Mouse (Mus musculus) limb, embryonic 14.5 days (tissue): ENCODE measurements around the gene Slc26a1. TPM values are rescaled to one million over a fixed set of nuclear protein-coding genes. Genes with fewer than 3 reads are reported as not detected.
A peak's percentile ranks its signal among the peaks of the same experiment; 100 is the strongest.

Experiments used
- ATAC-seq: fragments of 200-750 bp; cut with Nextera tagmentation; 2 replicates; pipeline ENCODE4 v1.8.0; 2017; ENCODE audit warnings: low read depth, moderate number of reproducible peaks, moderate TSS enrichment; ENCODE audit not compliant: low FRiP score
- DNase-seq: peaks from one replicate; pipeline ENCODE4 v3.0.0-alpha.2; 2015; ENCODE audit warnings: low spot score
- H3K27ac ChIP-seq: fragments of 300-500 bp; sonication (generic); replicated peaks from 2 replicates; pipeline ENCODE4 v1.5.1; 2014; ENCODE audit warnings: low read depth, mild to moderate bottlenecking, low read length, moderate library complexity, mixed read lengths
- H3K27me3 ChIP-seq: fragments of 300-500 bp; sonication (generic); 2 replicates; pipeline ENCODE4 v1.6.1; 2014; ENCODE audit warnings: low read length, mixed read lengths; ENCODE audit not compliant: control insufficient read depth, insufficient read depth
- H3K36me3 ChIP-seq: fragments of 300-500 bp; sonication (generic); 2 replicates; pipeline ENCODE4 v1.6.1; 2014; ENCODE audit warnings: mild to moderate bottlenecking, low read length, moderate library complexity, mixed read lengths; ENCODE audit not compliant: control insufficient read depth, insufficient read depth
- H3K4me1 ChIP-seq: fragments of 300-500 bp; sonication (generic); 2 replicates; pipeline ENCODE4 v1.6.1; 2014; ENCODE audit warnings: antibody characterized with exemption, low read length, mixed read lengths; ENCODE audit not compliant: control insufficient read depth, insufficient read depth
- H3K4me2 ChIP-seq: fragments of 300-500 bp; sonication (generic); replicated peaks from 2 replicates; pipeline ENCODE4 v1.6.1; 2014; ENCODE audit warnings: low read depth, mild to moderate bottlenecking, low read length, moderate library complexity; ENCODE audit not compliant: severe bottlenecking
- H3K4me3 ChIP-seq: fragments of 300-500 bp; sonication (generic); replicated peaks from 2 replicates; pipeline ENCODE4 v1.5.1; 2014; ENCODE audit warnings: low read length
- H3K9ac ChIP-seq: fragments of 300-500 bp; sonication (generic); 2 replicates; pipeline ENCODE4 v1.6.1; 2014; ENCODE audit warnings: mild to moderate bottlenecking, low read depth, low read length, moderate library complexity; ENCODE audit not compliant: severe bottlenecking
- H3K9me3 ChIP-seq: fragments of 300-500 bp; sonication (generic); 2 replicates; pipeline ENCODE4 v1.6.1; 2016; ENCODE audit warnings: low read length; ENCODE audit not compliant: control insufficient read depth
- POLR2A ChIP-seq: fragments of 200-500 bp; IDR thresholded peaks from 2 replicates; pipeline ENCODE4 v1.8.0; 2012; ENCODE audit warnings: inconsistent platforms, mild to moderate bottlenecking, moderate library complexity, borderline replicate concordance; ENCODE audit not compliant: insufficient read depth, insufficient read length; ENCODE audit errors: extremely low read depth
- WGBS: fragments of 180-500 bp; shearing (Covaris S2); extraction: QIAGEN DNeasy Blood & Tissue Kit; methylation state at CpG from one replicate; pipeline ENCODE4 v1.1.7; 2014; 5-methylcytosine and 5-hydroxymethylcytosine counted together
- polyA plus RNA-seq, 2 experiments: library from polyadenylated mRNA; depleted of rRNA in 1 of 2; stranded (reverse) in 1 of 2; unstranded in 1 of 2; fragments of >200 nt; fragmentation: Nextera tagmentation in 1 of 2; extraction: Ambion mirVana in 1 of 2; gene quantifications; 2 replicates each; pipeline versions ENCODE4 v1.2.1 to v1.2.3; 2012 to 2014

Gene Slc26a1
- polyA plus RNA-seq, 2 experiments = 1.3 to 1.4 TPM

GRCm38 (mm10) chr5:108633676-108634075 is 41.7 kb downstream of the Slc26a1 start:
- no peak overlapping the region for H3K4me3 ChIP-seq
- TF ChIP-seq POLR2A = no peak
- 89% methylated on average over 4 of the region's 4 CpGs for WGBS
- ATAC-seq (no peak), DNase-seq (no peak)
- H3K36me3 ChIP-seq = peaks cover 11% of the 10 kb centered on the region; the same call in 1 of the 2 replicates
- H3K27me3 ChIP-seq = no peaks in the 10 kb centered on the region
- H3K4me2 ChIP-seq = no peak overlapping the region
- H3K9ac ChIP-seq = no peak overlapping the region
- H3K4me1 ChIP-seq = peaks cover 6% of the 10 kb centered on the region
- H3K27ac ChIP-seq = no peak overlapping the region
- H3K9me3 ChIP-seq = no peaks in the 10 kb centered on the region

GRCm38 (mm10) chr5:108629634-108630483 is 45.5 kb downstream of the Slc26a1 start, which contains the start of the genes Gak and Tmem175:
Gene Gak, minus strand, starts transcription at chr5:108629755.
Gene Tmem175, plus strand, starts transcription at chr5:108629770.
- DNase-seq (peak; percentile 89), ATAC-seq (peak; percentile 98)
- no peaks in the 10 kb centered on the region for H3K36me3 ChIP-seq
- peaks cover 9% of the 10 kb centered on the region for H3K4me1 ChIP-seq
- peak; percentile 98 for TF ChIP-seq POLR2A
- no peaks in the 10 kb centered on the region for H3K9me3 ChIP-seq
- no peaks in the 10 kb centered on the region for H3K27me3 ChIP-seq
- peak within 1 kb of the TSS; percentile 95 for H3K4me3 ChIP-seq
- H3K4me2 ChIP-seq = peak within 1 kb of the TSS; percentile 88
- peak within 1 kb of the TSS; percentile 85 for H3K27ac ChIP-seq
- peak within 1 kb of the TSS; percentile 95 for H3K9ac ChIP-seq
- under 1% methylated on average over 58 of the region's 58 CpGs for WGBS

GRCm38 (mm10) chr5:108628891-108629633 is 46.3 kb downstream of the Slc26a1 start:
- ATAC-seq (peak; percentile 83), DNase-seq (no peak)
- 3% methylated on average over 32 of the region's 32 CpGs for WGBS
- peaks cover 7% of the 10 kb centered on the region for H3K36me3 ChIP-seq
- H3K4me3 ChIP-seq = peak overlapping the region; percentile 95
- peak overlapping the region; percentile 95 for H3K9ac ChIP-seq
- H3K9me3 ChIP-seq = no peaks in the 10 kb centered on the region
- no peaks in the 10 kb centered on the region for H3K27me3 ChIP-seq
- peaks cover 9% of the 10 kb centered on the region for H3K4me1 ChIP-seq
- TF ChIP-seq POLR2A = no peak
- peak overlapping the region; percentile 85 for H3K27ac ChIP-seq
- H3K4me2 ChIP-seq = peak overlapping the region; percentile 88

DNA sequence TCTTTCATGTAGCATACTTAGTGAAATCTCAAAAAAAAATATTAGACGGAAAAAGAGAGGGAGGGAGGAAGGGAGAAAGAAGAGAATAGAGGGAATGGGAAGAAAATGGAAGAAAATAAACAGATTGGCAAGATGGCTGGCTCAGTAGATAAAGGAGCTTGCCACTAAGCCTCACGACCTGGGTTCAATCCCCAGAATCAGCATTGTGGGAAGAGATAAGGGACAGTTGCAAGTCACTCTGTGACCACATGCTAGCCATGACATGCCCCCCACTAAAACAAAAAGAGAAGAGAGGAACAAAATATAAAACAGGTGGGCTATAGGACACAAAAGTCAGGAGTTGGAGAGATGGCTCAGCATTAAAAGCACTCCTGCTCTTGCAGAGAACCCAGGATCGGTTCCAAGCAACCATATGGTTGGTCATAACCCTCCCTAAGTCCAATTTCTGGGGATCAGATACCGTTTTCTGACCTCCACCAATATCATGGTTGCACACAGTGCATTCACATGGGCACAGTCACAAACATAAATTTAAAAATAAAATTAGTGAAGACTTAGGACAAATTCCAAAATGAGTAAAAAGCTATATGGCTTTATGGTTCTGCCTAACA is 49.2 kb downstream of the Slc26a1 start:
- WGBS = 85% methylated on average over 4 of the region's 4 CpGs
- Histone ChIP-seq H3K27me3 (no peaks in the 10 kb centered on the region), H3K36me3 (peaks cover 35% of the 10 kb centered on the region), H3K4me1 (peaks cover 9% of the 10 kb centered on the region), H3K4me3 (no peak overlapping the region), H3K4me2 (no peak overlapping the region), H3K9me3 (no peaks in the 10 kb centered on the region), H3K9ac (no peak overlapping the region), H3K27ac (no peak overlapping the region)
- ATAC-seq (no peak), DNase-seq (no peak)
- TF ChIP-seq POLR2A = no peak

GRCm38 (mm10) chr5:108621870-108622269 is 53.5 kb downstream of the Slc26a1 start:
- H3K27me3 ChIP-seq = no peaks in the 10 kb centered on the region
- no peaks in the 10 kb centered on the region for H3K9me3 ChIP-seq
- no peak for DNase-seq
- no peak overlapping the region for H3K9ac ChIP-seq
- no peaks in the 10 kb centered on the region for H3K4me1 ChIP-seq
- no peak overlapping the region for H3K4me3 ChIP-seq
- no peak for TF ChIP-seq POLR2A
- WGBS = 83% methylated on average over 2 of the region's 2 CpGs
- no peak overlapping the region for H3K27ac ChIP-seq
- ATAC-seq = no peak
- H3K4me2 ChIP-seq = no peak overlapping the region
- H3K36me3 ChIP-seq = peaks cover 61% of the 10 kb centered on the region

Other genes starting within 250 kb of the Slc26a1 start
- 80.1 and 174 TPM in 2 replicates for gene Atp5k, start 241.1 kb downstream of the Slc26a1 start, polyA plus RNA-seq (2012; rRNA removed)
- gene Atp5k, start 241.1 kb downstream of the Slc26a1 start, polyA plus RNA-seq (2014; fragmentation: Nextera tagmentation; extraction: Ambion mirVana) = 411 and 423 TPM in 2 replicates
- 2.5 and 2.7 TPM in 2 replicates for gene Mfsd7a, start 226.7 kb downstream of the Slc26a1 start, polyA plus RNA-seq (2012; rRNA removed)
- gene Mfsd7a, start 226.7 kb downstream of the Slc26a1 start, polyA plus RNA-seq (2014; fragmentation: Nextera tagmentation; extraction: Ambion mirVana) = 0.14 TPM in 1 of 2 replicates, not detected in the other
- 24.3 and 26.7 TPM in 2 replicates for gene Pcgf3, start 214.3 kb downstream of the Slc26a1 start, polyA plus RNA-seq (2012; rRNA removed)
- gene Pcgf3, start 214.3 kb downstream of the Slc26a1 start, polyA plus RNA-seq (2014; fragmentation: Nextera tagmentation; extraction: Ambion mirVana) = 21.8 and 24.4 TPM in 2 replicates
- 0.18 and 0.21 TPM in 2 replicates for gene Cplx1, start 125.5 kb downstream of the Slc26a1 start, polyA plus RNA-seq (2012; rRNA removed)
- gene Cplx1, start 125.5 kb downstream of the Slc26a1 start, polyA plus RNA-seq (2014; fragmentation: Nextera tagmentation; extraction: Ambion mirVana) = 0.41 and 0.67 TPM in 2 replicates
- gene Gak, start 45.8 kb downstream of the Slc26a1 start, polyA plus RNA-seq (2012; rRNA removed) = 55.6 and 63.6 TPM in 2 replicates
- 45.2 and 46.0 TPM in 2 replicates for gene Gak, start 45.8 kb downstream of the Slc26a1 start, polyA plus RNA-seq (2014; fragmentation: Nextera tagmentation; extraction: Ambion mirVana)
- gene Tmem175, start 45.8 kb downstream of the Slc26a1 start, polyA plus RNA-seq (2012; rRNA removed) = 41.8 and 63.3 TPM in 2 replicates
- gene Tmem175, start 45.8 kb downstream of the Slc26a1 start, polyA plus RNA-seq (2014; fragmentation: Nextera tagmentation; extraction: Ambion mirVana) = 32.8 and 35.5 TPM in 2 replicates
- gene Idua, start 15.2 kb downstream of the Slc26a1 start, polyA plus RNA-seq (2012; rRNA removed) = 21.4 and 26.8 TPM in 2 replicates
- gene Idua, start 15.2 kb downstream of the Slc26a1 start, polyA plus RNA-seq (2014; fragmentation: Nextera tagmentation; extraction: Ambion mirVana) = 15.6 and 17.1 TPM in 2 replicates
- gene Dgkq, start 5.9 kb downstream of the Slc26a1 start, polyA plus RNA-seq (2012; rRNA removed) = 35.3 and 40.5 TPM in 2 replicates
- gene Dgkq, start 5.9 kb downstream of the Slc26a1 start, polyA plus RNA-seq (2014; fragmentation: Nextera tagmentation; extraction: Ambion mirVana) = 12.5 and 13.3 TPM in 2 replicates
- gene Fgfrl1, start 16.8 kb upstream of the Slc26a1 start, polyA plus RNA-seq (2012; rRNA removed) = 119 and 158 TPM in 2 replicates
- gene Fgfrl1, start 16.8 kb upstream of the Slc26a1 start, polyA plus RNA-seq (2014; fragmentation: Nextera tagmentation; extraction: Ambion mirVana) = 46.5 and 51.8 TPM in 2 replicates
- 0.08 TPM in 1 of 2 replicates, not detected in the other for gene Rnf212, start 99.4 kb upstream of the Slc26a1 start, polyA plus RNA-seq (2012; rRNA removed)
- not detected in 2 replicates for gene Rnf212, start 99.4 kb upstream of the Slc26a1 start, polyA plus RNA-seq (2014; fragmentation: Nextera tagmentation; extraction: Ambion mirVana)
- gene Tmed11, start 119.8 kb upstream of the Slc26a1 start, polyA plus RNA-seq (2012; rRNA removed) = not detected in 2 replicates
- gene Tmed11, start 119.8 kb upstream of the Slc26a1 start, polyA plus RNA-seq (2014; fragmentation: Nextera tagmentation; extraction: Ambion mirVana) = not detected in 2 replicates
- not detected in 2 replicates for gene Vmn2r8, start 133.3 kb upstream of the Slc26a1 start, polyA plus RNA-seq (2012; rRNA removed)
- gene Vmn2r8, start 133.3 kb upstream of the Slc26a1 start, polyA plus RNA-seq (2014; fragmentation: Nextera tagmentation; extraction: Ambion mirVana) = not detected in 2 replicates
- gene Vmn2r9, start 177.0 kb upstream of the Slc26a1 start, polyA plus RNA-seq (2012; rRNA removed) = not detected in 2 replicates
- not detected in 2 replicates for gene Vmn2r9, start 177.0 kb upstream of the Slc26a1 start, polyA plus RNA-seq (2014; fragmentation: Nextera tagmentation; extraction: Ambion mirVana)